Mouse (Mus musculus) bone marrow macrophage, adult 2 months (primary cell): Measurements from ENCODE around the gene Tmem159.

Experiments
- CTCF ChIP-seq: IDR thresholded peaks from 2 replicates; pipeline ENCODE4 v1.5.1; 2012; ENCODE audit warnings: low read depth, mild to moderate bottlenecking, low read length, moderate library complexity
- POLR2A ChIP-seq: IDR thresholded peaks from 2 replicates; pipeline ENCODE4 v1.6.1; 2012; ENCODE audit warnings: mild to moderate bottlenecking, low read depth, low read length, borderline replicate concordance

GRCm38 (mm10) chr7:120104975-120105374 is 2.8 kb downstream of the Tmem159 start:
- TF ChIP-seq POLR2A: no peak
- TF ChIP-seq CTCF: no peak
